Mouse (Mus musculus) megakaryocyte, embryonic 14.5 days (primary cell): ENCODE measurements at regions not wholly inside any gene's neighbourhood (a gene's known extent, or its start where the extent isn't known, plus 50 kb on each side); places are given as distances from the start of the nearest gene placed in this dataset.

ENCODE experiments used
- H3K27me3 ChIP-seq: replicated peaks from 2 replicates; pipeline ENCODE3; 2012; ENCODE audit warnings: inconsistent platforms
- H3K36me3 ChIP-seq: replicated peaks from 2 replicates; pipeline ENCODE3; 2012; ENCODE audit warnings: low read length, inconsistent platforms, mixed read lengths
- H3K4me1 ChIP-seq: 2 replicates; pipeline ENCODE4 v1.6.1; 2012; ENCODE audit warnings: inconsistent platforms
- H3K4me3 ChIP-seq: replicated peaks from 2 replicates; pipeline ENCODE3; 2012; ENCODE audit warnings: moderate library complexity, mild to moderate bottlenecking, inconsistent platforms
- H3K9me3 ChIP-seq: 2 replicates; pipeline ENCODE4 v1.6.1; 2012; ENCODE audit warnings: inconsistent platforms
- FLI1 ChIP-seq: IDR thresholded peaks from 2 replicates; pipeline ENCODE4 v1.6.1; 2012; ENCODE audit warnings: low read length, inconsistent platforms, mixed read lengths
- GATA1 ChIP-seq: IDR thresholded peaks from 3 replicates; pipeline ENCODE4 v1.6.1; 2012; ENCODE audit warnings: mixed read lengths, low read length, inconsistent platforms, borderline replicate concordance

- Histone ChIP-seq H3K4me3 (no peak overlapping the region), H3K4me1 (peaks cover 4% of the 10 kb centered on the region), H3K36me3 (no peaks in the 10 kb centered on the region), H3K27me3 (peaks cover 28% of the 10 kb centered on the region), H3K9me3 (peaks cover 17% of the 10 kb centered on the region)
- TF ChIP-seq GATA1: no peak
- TF ChIP-seq FLI1: no peak
Observed at GRCm38 (mm10) chr1:43366433-43366832, 77.9 kb upstream of the Nck2 start.

DNA sequence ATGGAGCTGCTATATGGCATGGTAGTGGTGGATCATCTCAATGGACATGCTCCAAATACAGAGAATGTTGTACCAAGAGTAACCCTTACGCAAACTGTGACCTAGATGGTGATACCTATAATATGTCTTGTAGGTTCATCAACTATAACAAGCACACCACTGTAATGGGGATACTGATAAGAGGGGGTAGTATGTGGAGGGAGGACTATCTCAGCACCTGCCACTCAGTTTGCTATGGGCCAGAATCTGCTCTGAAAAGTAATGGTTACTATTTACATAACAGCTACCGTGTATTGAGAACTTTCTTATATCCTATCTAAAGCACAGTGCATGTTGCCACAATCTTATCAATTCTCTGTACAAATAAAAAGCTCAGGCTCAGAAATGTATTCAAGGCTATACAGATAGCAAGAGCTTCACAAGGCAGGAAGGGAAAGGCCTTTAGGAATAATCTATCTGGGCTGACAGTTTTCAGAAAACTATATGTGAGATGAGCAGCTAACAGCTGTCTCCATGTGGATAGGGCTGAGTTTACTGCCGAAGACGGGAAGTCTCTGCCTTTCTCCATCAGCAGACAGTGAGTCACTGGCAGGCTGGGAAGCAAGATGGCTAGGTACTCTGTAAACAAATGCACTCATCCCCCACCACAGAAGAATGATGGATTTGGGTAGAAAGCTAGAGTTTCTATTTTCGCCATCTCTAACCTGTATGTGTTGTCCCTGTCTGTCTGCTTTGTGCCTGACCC is 77.1 kb upstream of the Nck2 start:
- H3K36me3 ChIP-seq: no peaks in the 10 kb centered on the region
- H3K4me1 ChIP-seq: no peaks in the 10 kb centered on the region
- no peak overlapping the region for H3K4me3 ChIP-seq
- peaks cover 17% of the 10 kb centered on the region for H3K9me3 ChIP-seq
- no peak for TF ChIP-seq GATA1
- TF ChIP-seq FLI1: no peak
- peaks cover 23% of the 10 kb centered on the region for H3K27me3 ChIP-seq

- Histone ChIP-seq H3K4me3 (no peak overlapping the region), H3K27me3 (no peaks in the 10 kb centered on the region), H3K4me1 (0 out of 2 replicates have a peak, but pooled peaks cover 3% of the 10 kb centered on the region), H3K36me3 (no peaks in the 10 kb centered on the region), H3K9me3 (no peaks in the 10 kb centered on the region)
- TF ChIP-seq FLI1 (no peak), GATA1 (no peak)
Observed at GRCm38 (mm10) chr1:43371863-43372262, 72.5 kb upstream of the Nck2 start.

DNA sequence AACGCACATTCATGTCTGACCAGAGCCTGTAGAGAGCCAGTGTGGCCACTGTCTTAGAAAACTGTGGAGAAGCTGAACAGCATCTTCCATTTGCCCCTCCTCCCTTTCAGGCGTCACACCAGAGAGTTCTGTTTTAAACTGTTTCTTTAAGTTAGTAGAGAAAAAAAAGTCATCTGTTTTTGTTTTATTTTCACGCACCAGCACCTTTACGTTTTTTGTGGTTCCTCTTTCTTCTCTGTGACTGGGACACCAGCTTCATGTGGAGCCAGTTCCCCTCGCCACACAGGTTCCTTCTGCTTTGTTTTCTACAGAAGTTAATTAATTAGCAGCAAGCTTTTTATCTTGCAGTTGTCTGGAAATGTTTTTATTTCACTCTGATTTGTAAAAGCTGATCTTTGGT is 69.4 kb upstream of the Nck2 start:
- 0 out of 2 replicates have a peak, but pooled peaks cover 3% of the 10 kb centered on the region for H3K4me1 ChIP-seq
- no peak overlapping the region for H3K4me3 ChIP-seq
- no peaks in the 10 kb centered on the region for H3K36me3 ChIP-seq
- TF ChIP-seq FLI1 (no peak), GATA1 (no peak)
- no peaks in the 10 kb centered on the region for H3K9me3 ChIP-seq
- no peaks in the 10 kb centered on the region for H3K27me3 ChIP-seq

DNA sequence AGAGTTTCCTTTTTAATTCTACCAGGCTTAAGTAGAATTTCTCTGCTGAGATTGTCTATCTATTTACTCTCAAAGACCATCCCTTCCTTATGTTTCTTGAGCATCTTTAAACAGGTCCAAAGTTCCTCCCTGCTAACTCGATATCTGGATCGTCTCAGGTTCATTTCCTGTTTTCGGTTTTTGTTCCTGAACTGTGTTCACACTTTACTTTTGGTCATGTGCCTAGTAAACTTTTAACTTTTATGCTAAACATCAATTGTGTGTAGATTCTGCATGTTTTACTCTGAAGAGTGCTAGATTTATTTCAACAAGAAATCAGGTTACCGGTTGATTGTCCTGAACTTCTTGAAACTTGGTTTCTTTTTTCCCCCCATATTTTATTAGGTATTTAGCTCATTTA is 68.5 kb upstream of the Nck2 start:
- no peak for TF ChIP-seq FLI1
- Histone ChIP-seq H3K9me3 (no peaks in the 10 kb centered on the region), H3K36me3 (no peaks in the 10 kb centered on the region), H3K4me3 (no peak overlapping the region), H3K27me3 (no peaks in the 10 kb centered on the region), H3K4me1 (0 out of 2 replicates have a peak, but pooled peaks cover 3% of the 10 kb centered on the region)

DNA sequence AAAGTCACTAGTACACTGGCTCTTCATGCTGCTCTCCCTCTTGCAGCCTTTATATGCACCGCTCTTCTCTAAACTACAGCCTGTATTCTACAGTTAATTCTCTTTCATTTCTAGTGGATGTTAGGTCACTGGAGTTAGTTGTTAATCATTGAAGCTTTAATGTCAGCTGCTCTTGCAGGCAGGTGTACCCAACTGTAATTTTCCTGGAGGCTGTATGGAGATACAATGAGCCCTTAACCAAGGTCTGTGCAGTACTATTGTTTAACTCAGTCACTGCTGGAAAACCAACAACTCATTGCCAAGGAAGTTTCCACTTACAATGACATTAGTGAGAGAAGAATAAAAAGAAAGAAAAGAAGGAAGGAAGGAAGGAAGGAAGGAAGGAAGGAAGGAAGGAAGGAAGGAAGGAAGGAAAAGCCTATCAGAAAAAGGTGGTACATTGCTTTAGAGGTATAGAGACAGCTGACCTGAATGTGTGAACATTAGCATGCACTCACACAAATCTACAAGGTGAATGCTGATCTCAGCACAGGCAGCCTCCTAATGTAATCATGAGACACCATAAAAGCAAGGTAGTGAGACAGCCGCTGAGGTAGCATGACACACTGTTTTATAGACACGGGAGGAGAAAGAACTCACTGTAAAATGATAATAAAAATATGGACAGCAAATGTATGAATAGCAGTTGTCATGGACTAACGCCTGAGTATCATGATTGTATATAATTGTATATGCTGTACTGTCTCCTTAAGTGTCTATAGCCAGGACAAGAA is 66.7 kb upstream of the Nck2 start:
- Histone ChIP-seq H3K36me3 (no peaks in the 10 kb centered on the region), H3K9me3 (no peaks in the 10 kb centered on the region), H3K4me3 (no peak overlapping the region), H3K4me1 (0 out of 2 replicates have a peak, but pooled peaks cover 3% of the 10 kb centered on the region), H3K27me3 (no peaks in the 10 kb centered on the region)
- TF ChIP-seq GATA1 (no peak), FLI1 (no peak)

GRCm38 (mm10) chr1:43385008-43385407 is 59.4 kb upstream of the Nck2 start:
- Histone ChIP-seq H3K9me3 (peaks cover 6% of the 10 kb centered on the region; the same call in 1 of the 2 replicates), H3K4me3 (no peak overlapping the region), H3K4me1 (no peaks in the 10 kb centered on the region), H3K36me3 (no peaks in the 10 kb centered on the region), H3K27me3 (peaks cover 2% of the 10 kb centered on the region)
- TF ChIP-seq FLI1 (no peak), GATA1 (no peak)

- H3K4me1 ChIP-seq: peaks cover 12% of the 10 kb centered on the region
- peaks cover 7% of the 10 kb centered on the region; the same call in 1 of the 2 replicates for H3K9me3 ChIP-seq
- TF ChIP-seq FLI1: no peak
- TF ChIP-seq GATA1: no peak
- H3K36me3 ChIP-seq: no peaks in the 10 kb centered on the region
- H3K4me3 ChIP-seq: no peak overlapping the region
- H3K27me3 ChIP-seq: peaks cover 3% of the 10 kb centered on the region
Observed at GRCm38 (mm10) chr1:43394035-43394434, 50.3 kb upstream of the Nck2 start.
